Mouse (Mus musculus): ENCODE results near the gene Plekha1.

- no peak for TF ChIP-seq POLR2A (IDR thresholded peaks at IDR 0.05; ENCODE audit: control insufficient read depth, extremely low read depth, insufficient read depth, low read length, poor library complexity)
- TF ChIP-seq CTCF (IDR thresholded peaks at IDR 0.05; ENCODE audit: borderline replicate concordance, control insufficient read depth, extremely low read depth, insufficient read depth, low read length, poor library complexity), result no peak
Measured at GRCm38 (mm10) chr7:130866640-130867039, 1.1 kb downstream of the Plekha1 start.

Data from thymus, adult 2 months (tissue).